ENCODE assay signal across 27 mouse cellular contexts in the genomic region with DNA sequence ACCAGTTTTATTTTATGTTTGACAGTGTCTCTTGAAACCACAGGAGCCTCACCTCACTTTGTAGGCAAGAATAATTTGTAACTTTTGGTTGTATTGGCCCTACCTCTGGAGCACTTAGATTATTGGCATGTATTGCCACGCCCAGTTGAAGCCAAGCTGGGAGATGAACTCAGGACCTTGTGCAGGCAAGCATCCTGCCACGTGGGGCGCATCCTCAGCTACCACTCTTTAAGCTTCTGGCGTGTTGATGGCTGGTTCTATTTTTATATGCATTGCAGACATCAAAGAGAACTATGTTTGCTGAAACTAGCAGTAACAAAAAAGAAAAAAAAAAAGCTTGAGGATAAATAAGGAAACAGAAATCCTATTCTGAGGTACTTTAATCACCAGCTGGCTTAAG. TPM values are rescaled to one million over a fixed set of nuclear protein-coding genes. Genes with fewer than 3 reads are reported as not detected.
DNase-seq lines count a peak whose midpoint lies in the region; ATAC-seq and TF ChIP-seq lines count a peak whose summit lies in the region.
"Had no signal": no experiment of that assay in that cellular context is flagged by ENCODE, and none has a peak within 500 bp of the region (broad histone marks: within the 10 kb centered on the region; RNA-seq: fewer than 3 reads in every experiment).

No protein-coding gene starts in this region.

- H3K9me3 ChIP-seq in hindbrain, embryonic 11.5 days (ENCODE audit: control insufficient read depth, low read length), result no peaks in the 10 kb centered on the region
- H3K9me3 ChIP-seq: embryonic facial prominence, embryonic 13.5 days; heart, embryonic 13.5 days; hindbrain, embryonic 15.5 days; neural tube, embryonic 15.5 days had no signal

- no peak for TF ChIP-seq POLR2A in testis, adult 2 months (IDR thresholded peaks at IDR 0.05; ENCODE audit: control insufficient read depth, low read depth, low read length)

- H3K4me2 ChIP-seq in hindbrain, embryonic 11.5 days (replicated peaks; ENCODE audit: low read depth, low read length), result no peak overlapping the region
- H3K4me2 ChIP-seq: embryonic facial prominence, embryonic 13.5 days; heart, embryonic 13.5 days; hindbrain, embryonic 15.5 days; lung, embryonic 14.5 days; neural tube, embryonic 15.5 days had no signal

- H3K27ac ChIP-seq in testis, adult 2 months (ENCODE audit: control insufficient read depth, insufficient read depth, low read depth, low read length), result no peak overlapping the region
- no peak overlapping the region for H3K27ac ChIP-seq in hindbrain, embryonic 11.5 days (ENCODE audit: low read depth, low read length)
- H3K27ac ChIP-seq: embryonic facial prominence, embryonic 13.5 days; heart, embryonic 13.5 days; hindbrain, embryonic 15.5 days; liver, embryonic 14.5 days; neural tube, embryonic 15.5 days; stomach, postnatal 0 days had no signal

- no peaks in the 10 kb centered on the region for H3K36me3 ChIP-seq in testis, adult 2 months (ENCODE audit: control insufficient read depth, insufficient read depth, low read length)
- H3K36me3 ChIP-seq in hindbrain, embryonic 11.5 days (ENCODE audit: control insufficient read depth, insufficient read depth, low read length), result no peaks in the 10 kb centered on the region
- H3K36me3 ChIP-seq: embryonic facial prominence, embryonic 13.5 days; heart, embryonic 13.5 days; hindbrain, embryonic 15.5 days; neural tube, embryonic 15.5 days had no signal

- no peak for DNase-seq in testis, postnatal 10 days (ENCODE audit: low spot score)
- DNase-seq in naive thymus-derived CD4-positive, alpha-beta T cell, adult 2 months (ENCODE audit: low read depth), result peak; percentile 64
- peak; percentile 48 for DNase-seq in thymus, postnatal 25 days
- no peak for DNase-seq in kidney, postnatal 36 days
- DNase-seq in hindbrain, embryonic 11.5 days (ENCODE audit: low spot score), result no peak
- DNase-seq: adrenal gland, postnatal 14 days; cerebellum, adult 11 months; cerebellum, adult 9-11 months; embryo, embryonic 11 days; heart, postnatal 10 days; kidney, adult 2 months; kidney, postnatal 4 days; liver; lung, embryonic 14.5 days; lung, postnatal 14 days; midbrain, embryonic 14.5 days; retina, postnatal 1 day; right cerebral cortex, postnatal 14 days had no signal

- H3K27me3 ChIP-seq in testis, adult 2 months (ENCODE audit: control insufficient read depth, insufficient read depth, low read length), result no peaks in the 10 kb centered on the region
- no peaks in the 10 kb centered on the region for H3K27me3 ChIP-seq in hindbrain, embryonic 11.5 days (ENCODE audit: control insufficient read depth, insufficient read depth, low read length)
- H3K27me3 ChIP-seq: embryonic facial prominence, embryonic 13.5 days; heart, embryonic 13.5 days; hindbrain, embryonic 15.5 days; neural tube, embryonic 15.5 days had no signal

- no peak for ATAC-seq in hindbrain, embryonic 11.5 days (ENCODE audit: low FRiP score)
- ATAC-seq in erythroid progenitor cell, adult 5-6 weeks (replicated peaks; ENCODE audit: low FRiP score, poor library complexity, severe bottlenecking), result no peak
- ATAC-seq: forebrain, embryonic 16.5 days had no signal

- no peak for TF ChIP-seq CTCF in testis, adult 2 months (IDR thresholded peaks at IDR 0.05; ENCODE audit: control insufficient read depth, insufficient read depth, insufficient replicate concordance, low read depth, low read length)

- 67% methylated on average over 4 of the region's 4 CpGs for WGBS in hindbrain, embryonic 11.5 days

- peak overlapping the region; percentile 36 for H3K4me3 ChIP-seq in testis, adult 2 months (ENCODE audit: control insufficient read depth, low read depth, low read length)
- no peak overlapping the region for H3K4me3 ChIP-seq in hindbrain, embryonic 11.5 days (ENCODE audit: low read depth, low read length)
- H3K4me3 ChIP-seq: embryonic facial prominence, embryonic 13.5 days; heart, embryonic 13.5 days; hindbrain, embryonic 15.5 days; neural tube, embryonic 15.5 days had no signal

- H3K4me1 ChIP-seq in testis, adult 2 months (ENCODE audit: control insufficient read depth, insufficient read depth, low read length), result peaks cover 9% of the 10 kb centered on the region
- no peaks in the 10 kb centered on the region for H3K4me1 ChIP-seq in hindbrain, embryonic 11.5 days (replicated peaks; ENCODE audit: control insufficient read depth, insufficient read depth, low read length)

- H3K9ac ChIP-seq in hindbrain, embryonic 11.5 days (ENCODE audit: low read depth, low read length), result no peak overlapping the region
- H3K9ac ChIP-seq: embryonic facial prominence, embryonic 13.5 days; heart, embryonic 13.5 days; hindbrain, embryonic 15.5 days; liver, embryonic 14.5 days; lung, embryonic 14.5 days; neural tube, embryonic 15.5 days had no signal

RNA-seq across cellular contexts. Expression of a gene that starts 2.1 kb away (rescaled TPM):
- polyA plus RNA-seq in testis, adult 2 months (2012; rRNA removed), result 0.14 and 0.19 TPM in 2 replicates
- polyA plus RNA-seq in hindbrain, embryonic 11.5 days (2014; fragmentation: Nextera tagmentation; extraction: Ambion mirVana), result 17.7 and 17.8 TPM in 2 replicates
- total RNA-seq in erythroid progenitor cell, adult 5-6 weeks (2015; ENCODE audit: low replicate concordance), result 1.4 TPM in 1 of 2 replicates, not detected in the other
- 2.7 and 4.1 TPM in 2 replicates for total RNA-seq in erythroid progenitor cell, adult 5-6 weeks (2017; ENCODE audit: low replicate concordance)

Comparison
In these comparisons a context has a peak if more than half of its experiments do, and no peak if none do; other contexts are left out.
1. DNase-seq: peak in naive thymus-derived CD4-positive, alpha-beta T cell, adult 2 months (single experiment) and thymus, postnatal 25 days (single experiment); none in testis, postnatal 10 days (single experiment), kidney, postnatal 36 days (0 of 2) and hindbrain, embryonic 11.5 days (single experiment).
2. RNA of a gene that starts 2.1 kb away (polyA plus RNA-seq): 17.7 to 17.8 TPM in hindbrain, embryonic 11.5 days; 0.14 to 0.19 TPM in testis, adult 2 months; every median in the first group is over 10 times any median in the second.